Mouse (Mus musculus) cortical plate, adult 2 months (tissue): Measurements from ENCODE around the gene Akr1d1.

Experiments used
- CTCF ChIP-seq: fragments of 200-500 bp; IDR thresholded peaks from 2 replicates; pipeline ENCODE4 v1.5.1; 2011; ENCODE audit warnings: mild to moderate bottlenecking, control low read depth, low read length; ENCODE audit not compliant: insufficient read depth; ENCODE audit errors: extremely low read depth
- POLR2A ChIP-seq: fragments of 200-500 bp; IDR thresholded peaks from 2 replicates; pipeline ENCODE4 v1.6.1; 2011; ENCODE audit warnings: mild to moderate bottlenecking, low read length, control low read depth; ENCODE audit not compliant: insufficient read depth; ENCODE audit errors: extremely low read depth

GRCm38 (mm10) chr6:37580476-37580875 is 50.5 kb downstream of the Akr1d1 start:
- no peak for TF ChIP-seq POLR2A
- TF ChIP-seq CTCF = no peak
